Mouse (Mus musculus) layer of hippocampus, adult 11-12 months (tissue): Measurements from ENCODE around the gene Gm5799.
"Not testable (repeated sequence)": the region's sequence is repeated elsewhere in the genome, so short reads cannot be mapped to it uniquely, and the experiment has no call there.

ENCODE experiments used
- DNase-seq: peaks from one replicate; pipeline ENCODE4 v3.0.0; 2022; ENCODE audit warnings: low spot score

Gene Gm5799

DNA sequence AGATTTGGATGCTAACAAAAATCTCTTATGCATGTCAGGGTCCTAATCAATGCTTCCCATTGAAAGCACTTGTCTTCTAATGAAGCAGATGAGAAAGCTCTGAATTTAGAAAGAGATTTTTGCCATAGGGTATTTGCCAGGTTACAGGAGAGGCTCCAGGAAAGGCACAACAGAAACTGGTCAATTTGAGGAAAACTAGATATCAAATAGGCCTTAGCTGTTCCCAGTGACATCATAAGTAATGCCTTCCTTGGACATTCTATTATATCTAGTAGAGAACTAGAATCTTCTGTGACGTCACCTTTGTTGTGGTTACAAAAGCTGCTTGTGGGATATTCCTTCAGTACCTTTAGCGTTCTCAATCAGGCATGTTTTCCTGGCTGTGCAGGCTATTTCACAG, at the start of gene Gm5799:
Gene Gm5799 (plus strand): TSS at position 301 of the 400 bp plus-strand sequence.
- DNase-seq: not testable (repeated sequence)

DNA sequence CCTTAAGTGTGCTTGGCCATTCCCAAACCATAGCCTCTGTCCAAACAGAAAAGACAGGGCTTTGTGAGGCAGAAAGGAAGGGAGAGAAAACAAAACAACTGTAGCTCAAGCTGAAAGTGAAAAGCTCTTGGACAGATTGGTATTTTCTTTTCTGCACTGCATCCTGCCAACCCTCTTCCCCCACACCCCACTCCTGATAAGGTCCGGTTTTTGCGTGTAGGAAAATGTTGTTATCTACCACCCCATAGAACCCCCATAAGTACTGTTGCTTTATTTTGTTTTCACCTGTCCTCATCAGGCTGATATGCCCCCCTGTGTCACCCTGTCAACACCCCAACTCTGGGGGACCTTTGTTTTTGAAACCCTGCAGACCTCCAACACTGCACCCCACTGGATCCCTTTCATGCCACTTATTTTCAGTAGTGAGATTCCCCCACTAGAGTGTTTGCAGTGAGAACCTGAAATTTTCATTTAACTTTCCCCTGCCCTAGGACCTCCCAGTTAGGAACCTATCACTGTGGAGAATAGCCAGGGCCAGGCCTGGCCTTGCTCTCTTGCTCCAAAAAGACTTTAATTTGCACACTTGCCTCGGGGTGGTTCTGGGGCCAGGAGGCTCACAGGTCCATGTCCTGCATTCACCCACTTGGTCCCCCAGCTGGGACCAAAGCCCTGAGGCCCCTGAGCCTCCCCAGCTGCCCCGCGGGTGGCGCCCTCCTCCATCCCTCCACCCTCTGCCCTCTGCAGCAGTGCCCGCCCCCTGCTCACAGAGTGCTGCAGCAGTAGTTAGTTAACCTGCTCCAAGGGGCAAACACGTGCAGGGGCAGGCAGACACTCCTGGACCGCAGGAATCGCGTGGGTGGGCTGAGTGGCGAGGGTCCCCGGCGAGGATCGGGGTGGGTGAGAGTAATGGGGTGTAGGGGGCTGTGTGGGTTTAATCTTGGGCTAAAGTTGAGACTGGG, 12.0 kb upstream of the Gm5799 start:
- DNase-seq: not testable (repeated sequence)

DNA sequence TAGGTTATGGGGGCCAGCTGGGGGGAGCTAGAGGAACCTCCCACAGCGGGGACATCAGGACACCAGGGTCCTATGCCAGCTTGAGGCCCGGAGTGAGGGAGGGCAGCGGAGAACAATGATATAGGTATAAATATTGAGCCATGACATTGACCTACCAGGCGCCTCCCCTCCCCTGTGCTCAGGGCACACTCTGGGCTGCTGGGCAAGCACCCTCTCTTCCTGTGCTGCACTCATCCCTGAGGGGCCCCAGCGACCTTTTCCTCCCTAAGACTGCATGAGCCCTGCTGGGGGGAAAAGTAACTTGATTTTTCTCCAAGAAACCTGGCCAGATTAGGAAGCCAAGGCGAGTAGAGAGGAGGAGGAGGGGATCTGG, 11.4 kb upstream of the Gm5799 start:
- DNase-seq: not testable (repeated sequence)

DNA sequence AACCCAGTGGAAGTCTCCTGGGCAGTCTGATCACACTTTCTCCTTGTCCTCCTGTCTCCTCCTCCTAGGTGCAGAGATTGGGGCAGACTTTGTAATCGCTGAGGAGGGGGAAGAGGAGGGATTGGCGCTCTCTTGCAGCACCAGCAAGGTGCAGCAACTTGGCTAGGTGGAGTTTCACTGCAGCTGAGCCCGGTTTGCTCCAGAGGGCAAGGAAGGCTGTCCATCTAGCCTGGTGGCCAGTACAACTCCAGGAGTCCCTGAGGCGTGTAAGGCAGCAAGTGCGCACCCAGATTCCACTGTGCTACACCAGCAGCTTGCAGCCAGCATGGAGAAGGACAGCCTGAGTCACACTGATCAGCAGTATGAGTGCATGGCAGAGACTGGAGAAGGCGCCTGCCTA, 11.0 kb upstream of the Gm5799 start:
- not testable (repeated sequence) for DNase-seq

GRCm38 (mm10) chr14:43538144-43538543, 5.2 kb upstream of the Gm5799 start:
- not testable (repeated sequence) for DNase-seq

GRCm38 (mm10) chr14:43546281-43546680, 2.9 kb downstream of the Gm5799 start:
- DNase-seq: not testable (repeated sequence)

GRCm38 (mm10) chr14:43552271-43552670, 8.9 kb downstream of the Gm5799 start:
- DNase-seq: not testable (repeated sequence)

GRCm38 (mm10) chr14:43577969-43578368, 34.6 kb downstream of the Gm5799 start:
- not testable (repeated sequence) for DNase-seq

- not testable (repeated sequence) for DNase-seq
Measured at GRCm38 (mm10) chr14:43579046-43579445, 35.7 kb downstream of the Gm5799 start, which contains the start of gene Gm17654. Gm17654 (minus strand) TSS chr14:43579146.
